Mouse (Mus musculus) forebrain, postnatal 0 days (tissue): ENCODE measurements around the gene Baz2a. TPM values are rescaled to one million over a fixed set of nuclear protein-coding genes. Genes with fewer than 3 reads are reported as not detected.
"Not testable (repeated sequence)": the region's sequence is repeated elsewhere in the genome, so short reads cannot be mapped to it uniquely, and the experiment has no call there.

Experiments
- ATAC-seq: fragments of 200-750 bp; cut with Nextera tagmentation; 2 replicates; pipeline ENCODE4 v1.8.0; 2017; ENCODE audit warnings: mild to moderate bottlenecking, moderate library complexity
- DNase-seq: peaks from one replicate; pipeline ENCODE4 v3.0.0-alpha.2; 2015
- H3K27ac ChIP-seq: fragments of 300-500 bp; sonication (generic); 2 replicates; pipeline ENCODE4 v1.5.1; 2014; ENCODE audit warnings: low read depth, mild to moderate bottlenecking, antibody characterized with exemption, low read length, moderate library complexity, mixed read lengths
- H3K27me3 ChIP-seq: fragments of 300-500 bp; sonication (generic); 2 replicates; pipeline ENCODE4 v1.6.1; 2014; ENCODE audit warnings: mild to moderate bottlenecking, low read length, mixed read lengths; ENCODE audit not compliant: insufficient read depth
- H3K36me3 ChIP-seq: fragments of 300-500 bp; sonication (generic); 2 replicates; pipeline ENCODE4 v1.6.1; 2014; ENCODE audit warnings: mild to moderate bottlenecking, moderate library complexity; ENCODE audit not compliant: insufficient read depth
- H3K4me1 ChIP-seq: fragments of 300-500 bp; sonication (generic); 2 replicates; pipeline ENCODE4 v1.6.1; 2014; ENCODE audit warnings: antibody characterized with exemption; ENCODE audit not compliant: insufficient read depth
- H3K4me2 ChIP-seq: fragments of 300-500 bp; sonication (generic); 2 replicates; pipeline ENCODE4 v1.6.1; 2014; ENCODE audit warnings: low read depth, mild to moderate bottlenecking, moderate library complexity
- H3K4me3 ChIP-seq: fragments of 300-500 bp; sonication (generic); 2 replicates; pipeline ENCODE4 v1.5.1; 2014; ENCODE audit warnings: low read depth, low read length, mixed read lengths
- H3K9ac ChIP-seq: fragments of 300-500 bp; sonication (generic); 2 replicates; pipeline ENCODE4 v1.6.1; 2014; ENCODE audit warnings: mild to moderate bottlenecking
- H3K9me3 ChIP-seq: fragments of 300-500 bp; sonication (generic); 2 replicates; pipeline ENCODE4 v1.6.1; 2016; ENCODE audit warnings: low read length
- CTCF ChIP-seq: sonication (generic); IDR thresholded peaks from 2 replicates; pipeline ENCODE4 v1.5.1; 2016; ENCODE audit warnings: antibody characterized with exemption, control low read depth, low read depth
- WGBS: fragments of 180-500 bp; shearing (Covaris S2); extraction: QIAGEN DNeasy Blood & Tissue Kit; methylation state at CpG from one replicate; pipeline ENCODE4 v1.1.7; 2014; 5-methylcytosine and 5-hydroxymethylcytosine counted together
- polyA plus RNA-seq: library from polyadenylated mRNA; unstranded; fragments of >200 nt; fragmentation: Nextera tagmentation; extraction: Ambion mirVana; gene quantifications from 2 replicates; pipeline ENCODE4 v1.2.1, GENCODE M21; 2015
- total RNA-seq: library from RNA; depleted of rRNA; stranded (reverse); fragments of >200 nt; gene quantifications from 2 replicates; pipeline ENCODE4 v1.2.3, GENCODE M21; 2014

Gene Baz2a
- total and polyA plus RNA-seq, 2 experiments from 2014 or later, result 7.0 to 10.0 TPM

DNA sequence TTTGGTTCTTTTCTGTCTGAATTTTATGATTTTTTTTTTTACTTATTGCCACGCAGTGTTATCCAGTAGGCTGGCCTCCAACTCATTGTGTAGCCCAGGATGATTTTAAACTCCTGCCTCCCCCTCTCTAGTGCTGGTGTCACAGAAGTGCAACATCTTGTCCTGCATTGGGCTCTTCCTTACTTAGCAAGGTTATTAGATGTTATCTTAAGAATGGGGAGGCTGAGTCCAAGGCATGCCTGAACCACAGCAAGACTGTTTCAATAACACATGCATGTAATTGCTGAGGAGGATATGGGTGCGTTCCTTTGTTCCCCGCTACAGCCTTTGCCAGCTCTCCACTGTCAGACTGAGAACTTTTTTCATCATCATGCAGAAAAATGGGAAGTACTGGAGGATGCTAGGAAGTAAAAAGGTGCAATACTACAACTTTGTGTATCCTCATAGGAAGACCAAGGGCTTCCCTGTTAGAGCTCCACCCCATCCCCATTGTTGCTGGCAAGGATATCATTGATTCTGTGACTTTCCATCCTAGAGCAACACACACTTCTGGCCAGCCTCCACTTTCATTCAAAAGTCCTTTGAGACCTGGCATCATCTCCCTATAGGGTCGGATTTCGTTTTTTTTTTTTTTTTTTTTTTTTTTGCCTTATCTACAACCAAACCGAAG lies 9.4 kb upstream of the Baz2a start:
- H3K27me3 ChIP-seq, result no peaks in the 10 kb centered on the region
- WGBS, result 53% methylated on average over 6 of the region's 6 CpGs
- TF ChIP-seq CTCF, result no peak
- H3K4me3 ChIP-seq, result peak overlapping the region; percentile 99
- ATAC-seq (no peak), DNase-seq (no peak)
- peak overlapping the region; percentile 84; the same call in 1 of the 2 replicates for H3K27ac ChIP-seq
- no peaks in the 10 kb centered on the region for H3K9me3 ChIP-seq
- H3K36me3 ChIP-seq, result peaks cover 31% of the 10 kb centered on the region
- H3K9ac ChIP-seq, result peak overlapping the region; percentile 67
- peaks cover 11% of the 10 kb centered on the region; the same call in 1 of the 2 replicates for H3K4me1 ChIP-seq
- peak overlapping the region; percentile 64 for H3K4me2 ChIP-seq

DNA sequence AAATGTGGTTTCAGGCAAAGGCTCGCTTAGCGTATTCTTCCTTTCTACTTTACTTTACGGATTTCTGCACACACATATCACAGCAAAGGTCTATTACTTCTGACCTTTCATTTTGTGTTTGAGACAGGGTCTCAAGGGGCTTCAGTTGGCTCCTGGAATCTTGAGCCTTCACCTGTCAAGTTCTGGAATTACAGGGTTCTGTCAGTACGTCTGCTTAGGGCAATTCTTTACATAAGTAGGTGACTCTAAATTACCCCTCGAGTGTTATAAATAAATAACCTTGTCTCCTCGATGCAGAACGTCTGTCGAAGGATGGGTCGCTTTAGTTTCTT lies 8.9 kb upstream of the Baz2a start:
- Histone ChIP-seq H3K27me3 (no peaks in the 10 kb centered on the region), H3K9me3 (no peaks in the 10 kb centered on the region), H3K4me1 (peaks cover 11% of the 10 kb centered on the region; the same call in 1 of the 2 replicates), H3K4me2 (peak overlapping the region; percentile 64), H3K36me3 (peaks cover 35% of the 10 kb centered on the region), H3K4me3 (peak overlapping the region; percentile 99), H3K9ac (peak overlapping the region; percentile 67), H3K27ac (peak overlapping the region; percentile 84)
- WGBS, result 16% methylated on average over 9 of the region's 9 CpGs
- no peak for TF ChIP-seq CTCF
- no peak for DNase-seq
- ATAC-seq, result no peak

DNA sequence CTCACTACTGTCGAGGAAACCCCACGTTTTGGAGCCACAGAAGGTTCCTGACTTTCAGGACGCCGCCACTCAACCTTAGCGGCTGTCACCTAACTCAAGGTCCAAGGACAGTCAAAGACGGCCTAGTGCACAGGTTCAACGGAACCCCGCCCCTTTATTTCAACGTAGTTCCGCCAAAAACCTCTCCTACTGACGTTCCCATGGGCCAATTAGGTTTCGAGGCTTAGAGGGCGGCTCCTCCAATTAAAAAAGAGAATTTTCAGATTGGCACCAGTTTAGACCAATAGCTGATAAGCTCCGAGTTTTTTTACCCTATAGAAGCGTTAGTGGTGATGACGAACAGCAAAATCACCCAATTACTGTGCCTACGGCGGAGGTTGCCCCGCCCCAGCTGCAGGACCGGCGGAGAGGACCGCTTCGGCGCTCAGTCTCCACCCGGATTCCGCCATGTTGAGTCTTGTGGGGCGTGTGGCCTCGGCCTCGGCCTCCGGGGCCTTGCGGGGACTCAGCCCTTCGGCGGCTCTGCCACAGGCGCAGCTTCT lies 8.4 kb upstream of the Baz2a start, which contains the start of gene Atp5b:
TSS of gene Atp5b (plus strand) at position 394 of the 542 bp plus-strand sequence.
- Histone ChIP-seq H3K36me3 (peaks cover 35% of the 10 kb centered on the region), H3K27me3 (no peaks in the 10 kb centered on the region), H3K4me2 (peak within 1 kb of the TSS; percentile 64), H3K4me3 (peak within 1 kb of the TSS; percentile 99), H3K4me1 (peaks cover 11% of the 10 kb centered on the region; the same call in 1 of the 2 replicates), H3K9ac (peak within 1 kb of the TSS; percentile 96), H3K9me3 (no peaks in the 10 kb centered on the region), H3K27ac (peak within 1 kb of the TSS; percentile 91)
- WGBS, result under 1% methylated on average over 34 of the region's 34 CpGs
- DNase-seq (peak; percentile 100), ATAC-seq (peak; percentile 99)
- no peak for TF ChIP-seq CTCF

- no peak for TF ChIP-seq CTCF
- Histone ChIP-seq H3K27me3 (no peaks in the 10 kb centered on the region), H3K27ac (peak overlapping the region; percentile 91), H3K36me3 (peaks cover 40% of the 10 kb centered on the region), H3K4me3 (peak overlapping the region; percentile 99), H3K4me2 (peak overlapping the region; percentile 59), H3K9ac (peak overlapping the region; percentile 96), H3K9me3 (no peaks in the 10 kb centered on the region), H3K4me1 (peaks cover 11% of the 10 kb centered on the region; the same call in 1 of the 2 replicates)
- under 1% methylated on average over 22 of the region's 22 CpGs for WGBS
- DNase-seq (no peak), ATAC-seq (peak; percentile 17; the same call in 1 of the 2 replicates)
These were observed 7.7 kb upstream of the Baz2a start for GRCm38 (mm10) chr10:128083688-128084087.

- Histone ChIP-seq H3K9ac (peak overlapping the region; percentile 96), H3K27me3 (no peaks in the 10 kb centered on the region), H3K9me3 (no peaks in the 10 kb centered on the region), H3K27ac (peak overlapping the region; percentile 91), H3K4me2 (peak overlapping the region; percentile 59), H3K4me3 (peak overlapping the region; percentile 99), H3K36me3 (peaks cover 45% of the 10 kb centered on the region), H3K4me1 (peaks cover 11% of the 10 kb centered on the region; the same call in 1 of the 2 replicates)
- WGBS, result 3% methylated on average over 3 of the region's 3 CpGs
- ATAC-seq (no peak), DNase-seq (no peak)
- no peak for TF ChIP-seq CTCF
These were observed 7.2 kb upstream of the Baz2a start for GRCm38 (mm10) chr10:128084160-128084559.

GRCm38 (mm10) chr10:128086391-128086790 lies 5.0 kb upstream of the Baz2a start:
- DNase-seq, result peak; percentile 44
- no peak for ATAC-seq
- Histone ChIP-seq H3K36me3 (peaks cover 60% of the 10 kb centered on the region), H3K9ac (no peak overlapping the region), H3K9me3 (no peaks in the 10 kb centered on the region), H3K4me1 (peaks cover 13% of the 10 kb centered on the region), H3K27me3 (no peaks in the 10 kb centered on the region), H3K27ac (no peak overlapping the region), H3K4me3 (no peak overlapping the region), H3K4me2 (no peak overlapping the region)
- WGBS, result 66% methylated on average over 6 of the region's 6 CpGs
- TF ChIP-seq CTCF, result peak; percentile 61

GRCm38 (mm10) chr10:128087216-128087615 lies 4.2 kb upstream of the Baz2a start:
- H3K9me3 ChIP-seq, H3K4me2 ChIP-seq, DNase-seq, H3K9ac ChIP-seq, H3K27ac ChIP-seq, ATAC-seq, H3K27me3 ChIP-seq, H3K4me3 ChIP-seq: not testable (repeated sequence)
- H3K4me1 ChIP-seq, result peaks cover 14% of the 10 kb centered on the region
- WGBS, result 87% methylated on average over 2 of the region's 2 CpGs
- peaks cover 60% of the 10 kb centered on the region for H3K36me3 ChIP-seq
